Mouse (Mus musculus): ENCODE results near the gene Josd1. TPM values are rescaled to one million over a fixed set of nuclear protein-coding genes. Genes with fewer than 3 reads are reported as not detected.
A peak's percentile ranks its signal among the peaks of the same experiment; 100 is the strongest.

Josd1 gene
- 15.3 and 16.0 TPM in 2 replicates for polyA plus RNA-seq (2014; fragmentation: Nextera tagmentation; extraction: Ambion mirVana)

- H3K27ac ChIP-seq (ENCODE audit: low read length) = peak within 1 kb of the TSS; percentile 96
- peak within 1 kb of the TSS; percentile 90 for H3K4me3 ChIP-seq (ENCODE audit: low read depth, low read length)
- no peaks in the 10 kb centered on the region for H3K36me3 ChIP-seq (ENCODE audit: control insufficient read depth, insufficient read depth, low read length)
- WGBS = under 1% methylated on average over 72 of the region's 72 CpGs
- no peaks in the 10 kb centered on the region for H3K9me3 ChIP-seq (ENCODE audit: control insufficient read depth, low read depth, low read length)
- peaks cover 61% of the 10 kb centered on the region for H3K4me1 ChIP-seq (ENCODE audit: control insufficient read depth, insufficient read depth, low read length)
- ATAC-seq (ENCODE audit: insufficient number of reproducible peaks, insufficient read depth, low FRiP score, low read depth) = peak; percentile 79
- peak within 1 kb of the TSS; percentile 86 for H3K9ac ChIP-seq (replicated peaks; ENCODE audit: low read depth, low read length)
- H3K27me3 ChIP-seq (ENCODE audit: control insufficient read depth, insufficient read depth, low read length) = no peaks in the 10 kb centered on the region
- peak within 1 kb of the TSS; percentile 75 for H3K4me2 ChIP-seq (replicated peaks; ENCODE audit: low read depth, low read length)
Observed at GRCm38 (mm10) chr15:79687646-79688267, at the start of gene Josd1. Gene Josd1 (minus strand): TSS chr15:79687919.

DNA sequence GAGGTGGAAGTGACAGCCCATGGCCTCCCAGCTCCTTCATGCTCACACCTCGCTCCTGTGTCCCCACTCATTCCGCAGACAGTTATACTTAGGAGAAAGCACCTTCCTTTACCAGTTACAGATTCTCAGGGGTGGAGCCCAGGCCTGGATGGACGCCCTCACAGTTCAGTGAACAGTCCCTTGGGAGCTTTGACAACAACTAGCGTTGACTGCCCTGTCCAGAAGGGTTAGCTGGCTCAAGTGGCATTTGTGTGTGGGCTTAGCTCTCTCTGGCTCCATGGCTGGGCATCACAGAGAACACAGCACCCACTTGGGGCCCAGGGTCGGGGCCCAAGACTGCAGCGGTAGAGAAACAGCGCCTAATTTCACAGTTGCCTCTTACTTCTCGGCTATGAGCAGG is 46.6 kb upstream of the Josd1 start:
- Histone ChIP-seq H3K36me3 (ENCODE audit: control insufficient read depth, insufficient read depth, low read length) (peaks cover 68% of the 10 kb centered on the region), H3K4me1 (ENCODE audit: control insufficient read depth, insufficient read depth, low read length) (no peaks in the 10 kb centered on the region), H3K9me3 (ENCODE audit: control insufficient read depth, low read depth, low read length) (no peaks in the 10 kb centered on the region), H3K9ac (replicated peaks; ENCODE audit: low read depth, low read length) (no peak overlapping the region), H3K27me3 (ENCODE audit: control insufficient read depth, insufficient read depth, low read length) (no peaks in the 10 kb centered on the region), H3K4me3 (ENCODE audit: low read depth, low read length) (no peak overlapping the region), H3K27ac (ENCODE audit: low read length) (no peak overlapping the region), H3K4me2 (replicated peaks; ENCODE audit: low read depth, low read length) (no peak overlapping the region)
- WGBS = 86% methylated on average over 8 of the region's 8 CpGs
- ATAC-seq (ENCODE audit: insufficient number of reproducible peaks, insufficient read depth, low FRiP score, low read depth) = no peak

GRCm38 (mm10) chr15:79733640-79734039 is 45.9 kb upstream of the Josd1 start:
- H3K27me3 ChIP-seq (ENCODE audit: control insufficient read depth, insufficient read depth, low read length) = no peaks in the 10 kb centered on the region
- no peak overlapping the region for H3K27ac ChIP-seq (ENCODE audit: low read length)
- no peak overlapping the region for H3K9ac ChIP-seq (replicated peaks; ENCODE audit: low read depth, low read length)
- peaks cover 71% of the 10 kb centered on the region for H3K36me3 ChIP-seq (ENCODE audit: control insufficient read depth, insufficient read depth, low read length)
- no peak for ATAC-seq (ENCODE audit: insufficient number of reproducible peaks, insufficient read depth, low FRiP score, low read depth)
- 74% methylated on average over 4 of the region's 4 CpGs for WGBS
- H3K9me3 ChIP-seq (ENCODE audit: control insufficient read depth, low read depth, low read length) = no peaks in the 10 kb centered on the region
- no peak overlapping the region for H3K4me2 ChIP-seq (replicated peaks; ENCODE audit: low read depth, low read length)
- no peaks in the 10 kb centered on the region for H3K4me1 ChIP-seq (ENCODE audit: control insufficient read depth, insufficient read depth, low read length)
- no peak overlapping the region for H3K4me3 ChIP-seq (ENCODE audit: low read depth, low read length)

DNA sequence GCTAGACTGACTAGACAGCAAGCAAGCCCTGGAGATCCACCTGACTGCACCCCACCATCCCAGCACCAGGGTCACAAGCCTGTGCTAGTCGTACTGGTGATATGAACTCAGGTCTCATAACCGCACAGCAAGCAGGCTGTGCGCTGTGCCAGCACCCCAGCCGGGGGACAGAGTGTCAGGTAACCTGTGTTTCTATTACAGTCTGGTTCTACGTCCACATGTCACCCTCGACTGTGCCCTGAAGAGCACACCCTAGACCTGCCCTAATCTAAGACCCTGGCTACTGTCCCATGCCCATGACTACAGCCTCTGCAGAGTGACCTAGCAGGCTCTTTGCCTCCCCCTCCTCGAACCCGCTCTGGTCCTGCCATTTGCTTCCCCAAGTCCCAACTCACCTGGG is 45.5 kb upstream of the Josd1 start:
- no peak for ATAC-seq (ENCODE audit: insufficient number of reproducible peaks, insufficient read depth, low FRiP score, low read depth)
- H3K27me3 ChIP-seq (ENCODE audit: control insufficient read depth, insufficient read depth, low read length) = no peaks in the 10 kb centered on the region
- WGBS = 95% methylated on average over 8 of the region's 8 CpGs
- H3K9me3 ChIP-seq (ENCODE audit: control insufficient read depth, low read depth, low read length) = no peaks in the 10 kb centered on the region
- no peak overlapping the region for H3K4me2 ChIP-seq (replicated peaks; ENCODE audit: low read depth, low read length)
- H3K36me3 ChIP-seq (ENCODE audit: control insufficient read depth, insufficient read depth, low read length) = peaks cover 71% of the 10 kb centered on the region
- no peak overlapping the region for H3K4me3 ChIP-seq (ENCODE audit: low read depth, low read length)
- H3K9ac ChIP-seq (replicated peaks; ENCODE audit: low read depth, low read length) = no peak overlapping the region
- H3K4me1 ChIP-seq (ENCODE audit: control insufficient read depth, insufficient read depth, low read length) = no peaks in the 10 kb centered on the region
- no peak overlapping the region for H3K27ac ChIP-seq (ENCODE audit: low read length)

DNA sequence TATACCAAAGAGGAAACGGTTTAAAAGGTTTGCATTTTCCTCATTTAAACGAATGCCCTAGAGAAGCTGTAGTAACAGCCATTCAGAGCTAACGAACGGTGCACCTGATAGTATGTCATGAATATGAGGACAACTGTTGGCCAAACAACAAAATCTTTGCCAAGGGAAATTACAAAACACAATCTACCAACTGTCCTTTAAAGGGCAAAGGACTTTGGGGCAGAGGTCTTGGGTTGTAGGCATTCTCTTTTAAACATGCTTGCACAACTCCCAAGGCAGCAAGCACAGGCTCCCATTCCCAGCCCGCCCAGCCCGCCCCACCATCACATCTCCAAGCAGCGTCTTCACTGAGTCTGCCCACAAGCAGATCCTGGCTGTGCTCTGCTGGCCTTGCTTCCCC is 43.8 kb upstream of the Josd1 start:
- Histone ChIP-seq H3K9ac (replicated peaks; ENCODE audit: low read depth, low read length) (no peak overlapping the region), H3K27me3 (ENCODE audit: control insufficient read depth, insufficient read depth, low read length) (no peaks in the 10 kb centered on the region), H3K4me1 (ENCODE audit: control insufficient read depth, insufficient read depth, low read length) (no peaks in the 10 kb centered on the region), H3K4me2 (replicated peaks; ENCODE audit: low read depth, low read length) (no peak overlapping the region), H3K36me3 (ENCODE audit: control insufficient read depth, insufficient read depth, low read length) (peaks cover 72% of the 10 kb centered on the region), H3K27ac (ENCODE audit: low read length) (no peak overlapping the region), H3K9me3 (ENCODE audit: control insufficient read depth, low read depth, low read length) (no peaks in the 10 kb centered on the region), H3K4me3 (ENCODE audit: low read depth, low read length) (no peak overlapping the region)
- ATAC-seq (ENCODE audit: insufficient number of reproducible peaks, insufficient read depth, low FRiP score, low read depth) = no peak
- 94% methylated on average over 7 of the region's 7 CpGs for WGBS

DNA sequence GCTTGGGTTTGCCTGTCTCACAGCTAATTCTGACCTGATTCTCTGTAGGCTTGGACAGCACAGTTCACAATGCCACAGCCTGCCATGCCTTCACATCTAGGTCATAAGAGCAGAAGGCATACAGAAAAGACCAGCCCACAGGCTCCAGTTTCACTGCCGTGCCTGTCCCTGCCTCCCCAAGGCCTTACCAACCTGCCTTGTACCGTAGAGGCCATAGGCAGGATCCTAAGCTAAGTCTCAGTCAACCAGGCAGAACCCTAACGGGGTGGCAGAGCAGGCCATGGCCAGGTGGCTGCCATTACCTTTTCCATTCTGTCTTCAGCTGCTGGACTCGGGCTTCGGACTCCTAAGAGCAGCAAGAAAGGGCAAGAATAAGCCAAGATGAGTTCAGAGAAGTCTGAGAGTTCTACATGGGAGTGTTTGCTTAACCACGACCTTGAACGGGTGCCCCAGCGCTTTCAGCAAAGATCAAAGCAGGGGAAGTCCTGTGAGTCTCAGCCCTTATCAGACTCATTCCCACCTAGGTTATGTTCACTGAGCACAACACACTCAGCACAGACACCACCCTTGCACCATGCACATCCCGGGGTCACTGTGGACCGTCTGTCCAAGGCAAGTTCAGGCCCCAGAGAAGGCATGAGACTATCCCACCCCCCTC is 41.1 kb upstream of the Josd1 start:
- H3K27me3 ChIP-seq (ENCODE audit: control insufficient read depth, insufficient read depth, low read length) = no peaks in the 10 kb centered on the region
- no peak overlapping the region for H3K4me3 ChIP-seq (ENCODE audit: low read depth, low read length)
- no peaks in the 10 kb centered on the region for H3K4me1 ChIP-seq (ENCODE audit: control insufficient read depth, insufficient read depth, low read length)
- peaks cover 65% of the 10 kb centered on the region for H3K36me3 ChIP-seq (ENCODE audit: control insufficient read depth, insufficient read depth, low read length)
- H3K9ac ChIP-seq (replicated peaks; ENCODE audit: low read depth, low read length) = no peak overlapping the region
- H3K27ac ChIP-seq (ENCODE audit: low read length) = no peak overlapping the region
- no peak overlapping the region for H3K4me2 ChIP-seq (replicated peaks; ENCODE audit: low read depth, low read length)
- WGBS = 75% methylated on average over 10 of the region's 10 CpGs
- no peak for ATAC-seq (ENCODE audit: insufficient number of reproducible peaks, insufficient read depth, low FRiP score, low read depth)
- no peaks in the 10 kb centered on the region for H3K9me3 ChIP-seq (ENCODE audit: control insufficient read depth, low read depth, low read length)

- no peak overlapping the region for H3K4me3 ChIP-seq (ENCODE audit: low read depth, low read length)
- H3K36me3 ChIP-seq (ENCODE audit: control insufficient read depth, insufficient read depth, low read length) = peaks cover 60% of the 10 kb centered on the region
- WGBS = 80% methylated on average over 5 of the region's 5 CpGs
- H3K9ac ChIP-seq (replicated peaks; ENCODE audit: low read depth, low read length) = no peak overlapping the region
- H3K9me3 ChIP-seq (ENCODE audit: control insufficient read depth, low read depth, low read length) = no peaks in the 10 kb centered on the region
- H3K27me3 ChIP-seq (ENCODE audit: control insufficient read depth, insufficient read depth, low read length) = no peaks in the 10 kb centered on the region
- no peak for ATAC-seq (ENCODE audit: insufficient number of reproducible peaks, insufficient read depth, low FRiP score, low read depth)
- H3K27ac ChIP-seq (ENCODE audit: low read length) = no peak overlapping the region
- H3K4me2 ChIP-seq (replicated peaks; ENCODE audit: low read depth, low read length) = no peak overlapping the region
- H3K4me1 ChIP-seq (ENCODE audit: control insufficient read depth, insufficient read depth, low read length) = no peaks in the 10 kb centered on the region
Observed at GRCm38 (mm10) chr15:79728311-79728710, 40.6 kb upstream of the Josd1 start.

GRCm38 (mm10) chr15:79727840-79728239 is 40.1 kb upstream of the Josd1 start:
- Histone ChIP-seq H3K9me3 (ENCODE audit: control insufficient read depth, low read depth, low read length) (no peaks in the 10 kb centered on the region), H3K4me1 (ENCODE audit: control insufficient read depth, insufficient read depth, low read length) (no peaks in the 10 kb centered on the region), H3K36me3 (ENCODE audit: control insufficient read depth, insufficient read depth, low read length) (peaks cover 60% of the 10 kb centered on the region), H3K4me3 (ENCODE audit: low read depth, low read length) (no peak overlapping the region), H3K9ac (replicated peaks; ENCODE audit: low read depth, low read length) (no peak overlapping the region), H3K27me3 (ENCODE audit: control insufficient read depth, insufficient read depth, low read length) (no peaks in the 10 kb centered on the region), H3K27ac (ENCODE audit: low read length) (no peak overlapping the region), H3K4me2 (replicated peaks; ENCODE audit: low read depth, low read length) (no peak overlapping the region)
- 95% methylated on average over 6 of the region's 6 CpGs for WGBS
- ATAC-seq (ENCODE audit: insufficient number of reproducible peaks, insufficient read depth, low FRiP score, low read depth) = no peak
